Mouse (Mus musculus) R1 (cell line): ENCODE results near the gene Aagab.

ENCODE experiments used
- DNase-seq: peaks from one replicate; pipeline ENCODE4 v3.0.0-alpha.2; 2018; ENCODE audit warnings: low read depth, low spot score

The Aagab gene

GRCm38 (mm10) chr9:63647581-63648519 is 45.4 kb downstream of the Aagab start:
- DNase-seq: no peak

- no peak for DNase-seq
Observed at GRCm38 (mm10) chr9:63648520-63648918, 46.1 kb downstream of the Aagab start.

- peak; percentile 31 for DNase-seq
Observed at GRCm38 (mm10) chr9:63649841-63650545, 47.5 kb downstream of the Aagab start.

- DNase-seq: no peak
Observed at GRCm38 (mm10) chr9:63650905-63651304, 48.4 kb downstream of the Aagab start.

- DNase-seq: no peak
Observed at GRCm38 (mm10) chr9:63651594-63651993, 49.1 kb downstream of the Aagab start.

- no peak for DNase-seq
Observed at GRCm38 (mm10) chr9:63653666-63654065, 51.2 kb downstream of the Aagab start.

GRCm38 (mm10) chr9:63654575-63654974 is 52.1 kb downstream of the Aagab start:
- no peak for DNase-seq

GRCm38 (mm10) chr9:63655092-63655491 is 52.6 kb downstream of the Aagab start:
- DNase-seq: no peak

- no peak for DNase-seq
Observed at GRCm38 (mm10) chr9:63657167-63657566, 54.7 kb downstream of the Aagab start.

- no peak for DNase-seq
Observed at GRCm38 (mm10) chr9:63658436-63658835, 56.0 kb downstream of the Aagab start.

GRCm38 (mm10) chr9:63658970-63659371 is 56.5 kb downstream of the Aagab start:
- no peak for DNase-seq

GRCm38 (mm10) chr9:63660061-63660460 is 57.6 kb downstream of the Aagab start:
- DNase-seq: no peak

GRCm38 (mm10) chr9:63660691-63661090 is 58.2 kb downstream of the Aagab start:
- no peak for DNase-seq

- no peak for DNase-seq
Observed at GRCm38 (mm10) chr9:63662759-63663158, 60.3 kb downstream of the Aagab start.

GRCm38 (mm10) chr9:63663222-63663621 is 60.8 kb downstream of the Aagab start:
- no peak for DNase-seq

- DNase-seq: peak; percentile 22
Observed at GRCm38 (mm10) chr9:63664300-63664745, 61.9 kb downstream of the Aagab start.

- DNase-seq: no peak
Observed at GRCm38 (mm10) chr9:63664792-63665646, 62.6 kb downstream of the Aagab start.

- DNase-seq: no peak
Observed at GRCm38 (mm10) chr9:63666612-63667372, 64.3 kb downstream of the Aagab start.

GRCm38 (mm10) chr9:63667373-63667724 is 64.9 kb downstream of the Aagab start:
- no peak for DNase-seq

GRCm38 (mm10) chr9:63668621-63669020 is 66.2 kb downstream of the Aagab start:
- no peak for DNase-seq

- no peak for DNase-seq
Observed at GRCm38 (mm10) chr9:63669816-63670215, 67.4 kb downstream of the Aagab start.
